Mouse (Mus musculus) spleen, adult 2 months (tissue): ENCODE data around the gene Rad21l.

ENCODE experiments used
- CTCF ChIP-seq: fragments of 200-500 bp; IDR thresholded peaks from 2 replicates; pipeline ENCODE4 v1.5.1; 2011; ENCODE audit warnings: mild to moderate bottlenecking, inconsistent platforms; ENCODE audit not compliant: insufficient read depth, insufficient read length, insufficient replicate concordance; ENCODE audit errors: extremely low read depth
- POLR2A ChIP-seq: fragments of 200-500 bp; IDR thresholded peaks from 2 replicates; pipeline ENCODE4 v1.6.1; 2011; ENCODE audit warnings: low read depth, low read length, inconsistent platforms

DNA sequence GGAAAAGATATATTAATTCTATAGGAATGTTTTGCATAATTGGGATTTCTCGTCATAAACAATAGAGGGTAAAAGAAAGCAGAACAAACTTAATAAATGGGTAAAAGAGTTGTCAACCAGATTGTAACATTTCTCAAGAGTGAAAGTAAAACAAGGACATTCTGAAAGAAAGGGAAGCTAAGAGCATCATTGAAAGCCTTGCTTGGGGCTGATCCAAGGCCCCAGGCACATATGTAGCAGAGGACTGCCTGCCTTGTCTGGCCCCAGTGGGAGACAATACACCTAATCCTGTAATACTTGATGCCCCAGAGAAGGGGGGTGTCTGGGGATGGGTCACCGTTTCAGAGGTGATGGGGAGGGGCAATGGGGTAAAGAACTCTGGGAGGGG lies 32.3 kb downstream of the Rad21l start:
- TF ChIP-seq POLR2A (no peak), CTCF (no peak)
